Mouse (Mus musculus): ENCODE data around the gene BC067074. TPM values are rescaled to one million over a fixed set of nuclear protein-coding genes. Genes with fewer than 3 reads are reported as not detected.

The BC067074 gene
- polyA plus RNA-seq, 1 experiment: 1.7 TPM

DNA sequence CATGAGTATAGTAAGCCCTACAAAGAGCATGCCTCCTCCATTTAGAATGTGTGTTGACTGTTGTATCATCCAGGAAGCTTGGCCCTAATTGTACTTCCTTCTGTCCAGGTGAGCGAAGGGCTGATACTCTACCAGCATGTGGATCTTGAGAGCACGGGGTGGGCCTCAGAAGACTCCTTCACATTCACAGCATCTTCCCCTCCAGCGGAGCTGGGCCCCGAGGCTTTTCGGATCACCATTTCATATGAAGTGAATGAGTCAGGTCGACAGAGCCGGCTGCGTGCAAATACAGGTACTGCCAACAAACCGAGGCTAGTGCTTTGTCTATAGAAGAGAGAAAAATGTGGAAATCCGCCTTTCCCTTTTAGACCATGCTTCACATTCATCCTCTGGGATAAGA, 73.0 kb downstream of the BC067074 start:
- no peaks in the 10 kb centered on the region for H3K27me3 ChIP-seq (ENCODE audit: control insufficient read depth, insufficient read depth, insufficient read length)
- no peak overlapping the region for H3ac ChIP-seq (ENCODE audit: control insufficient read depth, insufficient read length)
- H3K36me3 ChIP-seq (ENCODE audit: control insufficient read depth, insufficient read depth): no peaks in the 10 kb centered on the region
- no peak overlapping the region for H3K4me3 ChIP-seq
- H3K79me2 ChIP-seq (ENCODE audit: control insufficient read depth, insufficient read depth): no peaks in the 10 kb centered on the region
- TF ChIP-seq POLR2A (IDR thresholded peaks at IDR 0.05; ENCODE audit: insufficient read length, low read depth): no peak
- TF ChIP-seq TCF3 (IDR thresholded peaks at IDR 0.05; ENCODE audit: insufficient read length, low read depth): no peak
- TF ChIP-seq POLR2AphosphoS2 (IDR thresholded peaks at IDR 0.05; ENCODE audit: insufficient read length, low read depth): no peak
- TF ChIP-seq TCF12 (IDR thresholded peaks at IDR 0.05; ENCODE audit: insufficient read depth, poor library complexity, severe bottlenecking): no peak
- TF ChIP-seq REST (IDR thresholded peaks at IDR 0.05; ENCODE audit: insufficient read depth, insufficient read length): no peak
- no peak for TF ChIP-seq MYOG (IDR thresholded peaks at IDR 0.05; ENCODE audit: control insufficient read depth in 1 of 3, insufficient read depth in 1 of 3, insufficient read length in 2 of 3, low read depth in 2 of 3)
- TF ChIP-seq USF1 (IDR thresholded peaks at IDR 0.05; ENCODE audit: low read depth): no peak
- TF ChIP-seq MYOD1 (IDR thresholded peaks at IDR 0.05; ENCODE audit: control insufficient read depth in 1 of 3, insufficient read length in 2 of 3, low read depth in 2 of 3): no peak
- TF ChIP-seq CEBPB (IDR thresholded peaks at IDR 0.05; ENCODE audit: insufficient read depth, poor library complexity, severe bottlenecking): no peak
- no peak for TF ChIP-seq MAX (IDR thresholded peaks at IDR 0.05; ENCODE audit: low read depth)
- TF ChIP-seq E2F4 (IDR thresholded peaks at IDR 0.05; ENCODE audit: insufficient read depth): no peak
- no peak overlapping the region for H3K4me2 ChIP-seq (ENCODE audit: low read depth)

DNA sequence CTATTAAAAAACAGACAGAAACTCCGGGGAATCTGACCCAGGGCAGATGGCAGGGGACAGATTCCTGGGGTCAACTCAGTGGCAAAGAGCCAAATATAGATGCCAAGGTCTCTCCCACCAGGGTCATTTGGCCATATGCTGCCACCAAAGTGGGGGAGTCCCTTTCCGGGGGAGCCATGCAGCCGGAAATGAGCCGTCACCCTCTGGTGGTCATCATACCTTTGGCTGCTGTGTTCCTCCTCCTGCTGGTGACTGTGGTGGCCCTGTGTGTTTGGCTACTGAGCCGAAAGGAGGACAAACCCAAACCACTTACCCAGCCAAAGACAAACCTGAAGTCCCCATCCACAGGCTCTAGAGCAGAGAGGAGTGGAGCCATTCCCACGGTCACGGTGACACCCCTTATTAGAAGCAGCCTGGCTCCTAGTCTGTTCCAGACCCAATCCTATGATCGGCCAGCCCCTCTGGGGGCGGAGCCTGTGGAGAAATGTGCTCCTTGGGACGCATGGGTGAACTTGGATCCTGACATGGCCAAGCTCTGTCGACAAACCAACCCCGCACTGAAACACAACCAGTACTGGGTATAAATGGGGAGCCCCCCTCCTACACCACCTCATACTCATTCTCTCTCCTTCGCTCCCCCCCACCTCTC, 76.1 kb downstream of the BC067074 start:
- Histone ChIP-seq H3ac (ENCODE audit: control insufficient read depth, insufficient read length) (no peak overlapping the region), H3K4me2 (ENCODE audit: low read depth) (no peak overlapping the region), H3K36me3 (ENCODE audit: control insufficient read depth, insufficient read depth) (no peaks in the 10 kb centered on the region), H3K4me3 (no peak overlapping the region), H3K27me3 (ENCODE audit: control insufficient read depth, insufficient read depth, insufficient read length) (no peaks in the 10 kb centered on the region), H3K79me2 (ENCODE audit: control insufficient read depth, insufficient read depth) (no peaks in the 10 kb centered on the region)
- TF ChIP-seq MYOD1 (IDR thresholded peaks at IDR 0.05; ENCODE audit: control insufficient read depth in 1 of 3, insufficient read length in 2 of 3, low read depth in 2 of 3): no peak
- TF ChIP-seq MYOG (IDR thresholded peaks at IDR 0.05; ENCODE audit: control insufficient read depth in 1 of 3, insufficient read depth in 1 of 3, insufficient read length in 2 of 3, low read depth in 2 of 3): no peak
- no peak for TF ChIP-seq USF1 (IDR thresholded peaks at IDR 0.05; ENCODE audit: low read depth)
- TF ChIP-seq REST (IDR thresholded peaks at IDR 0.05; ENCODE audit: insufficient read depth, insufficient read length): no peak
- TF ChIP-seq TCF3 (IDR thresholded peaks at IDR 0.05; ENCODE audit: insufficient read length, low read depth): no peak
- TF ChIP-seq CEBPB (IDR thresholded peaks at IDR 0.05; ENCODE audit: insufficient read depth, poor library complexity, severe bottlenecking): no peak

DNA sequence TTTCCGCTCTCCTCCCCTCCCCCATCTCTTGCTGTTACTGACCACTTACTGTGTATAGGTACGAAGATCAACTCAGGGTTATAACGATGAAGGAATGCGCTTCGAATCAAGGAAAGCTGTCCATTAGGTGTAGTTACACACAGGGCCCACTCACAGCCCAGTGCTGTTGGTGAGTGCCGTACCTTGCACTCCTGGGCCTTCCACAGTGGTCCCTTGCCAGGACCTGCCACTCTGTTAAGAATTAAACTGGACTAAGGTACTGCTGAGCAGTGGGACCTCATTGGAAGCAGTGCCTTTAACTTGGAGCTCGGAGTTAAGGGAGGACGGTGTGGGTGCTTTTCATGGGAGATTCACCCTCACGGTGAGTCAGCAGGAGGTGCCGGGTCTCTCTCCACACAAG, 76.7 kb downstream of the BC067074 start:
- no peak for TF ChIP-seq MAX (IDR thresholded peaks at IDR 0.05; ENCODE audit: low read depth)
- no peak for TF ChIP-seq SRF (IDR thresholded peaks at IDR 0.05; ENCODE audit: control insufficient read depth, insufficient read length, low read depth)
- no peak for TF ChIP-seq TCF12 (IDR thresholded peaks at IDR 0.05; ENCODE audit: insufficient read depth, poor library complexity, severe bottlenecking)
- no peak for TF ChIP-seq POLR2AphosphoS2 (IDR thresholded peaks at IDR 0.05; ENCODE audit: insufficient read length, low read depth)
- TF ChIP-seq USF1 (IDR thresholded peaks at IDR 0.05; ENCODE audit: low read depth): no peak
- TF ChIP-seq E2F4 (IDR thresholded peaks at IDR 0.05; ENCODE audit: insufficient read depth): no peak
- no peak for TF ChIP-seq REST (IDR thresholded peaks at IDR 0.05; ENCODE audit: insufficient read depth, insufficient read length)
- no peak for TF ChIP-seq CEBPB (IDR thresholded peaks at IDR 0.05; ENCODE audit: insufficient read depth, poor library complexity, severe bottlenecking)
- no peak for TF ChIP-seq TCF3 (IDR thresholded peaks at IDR 0.05; ENCODE audit: insufficient read length, low read depth)
- no peak for TF ChIP-seq MYOG (IDR thresholded peaks at IDR 0.05; ENCODE audit: control insufficient read depth in 1 of 3, insufficient read depth in 1 of 3, insufficient read length in 2 of 3, low read depth in 2 of 3)
- no peak for TF ChIP-seq POLR2A (IDR thresholded peaks at IDR 0.05; ENCODE audit: insufficient read length, low read depth)
- no peak for TF ChIP-seq MYOD1 (IDR thresholded peaks at IDR 0.05; ENCODE audit: control insufficient read depth in 1 of 3, insufficient read length in 2 of 3, low read depth in 2 of 3)
- Histone ChIP-seq H3K4me2 (ENCODE audit: low read depth) (no peak overlapping the region), H3K79me2 (ENCODE audit: control insufficient read depth, insufficient read depth) (no peaks in the 10 kb centered on the region), H3ac (ENCODE audit: control insufficient read depth, insufficient read length) (no peak overlapping the region), H3K27me3 (ENCODE audit: control insufficient read depth, insufficient read depth, insufficient read length) (no peaks in the 10 kb centered on the region), H3K36me3 (ENCODE audit: control insufficient read depth, insufficient read depth) (no peaks in the 10 kb centered on the region), H3K4me3 (no peak overlapping the region)

DNA sequence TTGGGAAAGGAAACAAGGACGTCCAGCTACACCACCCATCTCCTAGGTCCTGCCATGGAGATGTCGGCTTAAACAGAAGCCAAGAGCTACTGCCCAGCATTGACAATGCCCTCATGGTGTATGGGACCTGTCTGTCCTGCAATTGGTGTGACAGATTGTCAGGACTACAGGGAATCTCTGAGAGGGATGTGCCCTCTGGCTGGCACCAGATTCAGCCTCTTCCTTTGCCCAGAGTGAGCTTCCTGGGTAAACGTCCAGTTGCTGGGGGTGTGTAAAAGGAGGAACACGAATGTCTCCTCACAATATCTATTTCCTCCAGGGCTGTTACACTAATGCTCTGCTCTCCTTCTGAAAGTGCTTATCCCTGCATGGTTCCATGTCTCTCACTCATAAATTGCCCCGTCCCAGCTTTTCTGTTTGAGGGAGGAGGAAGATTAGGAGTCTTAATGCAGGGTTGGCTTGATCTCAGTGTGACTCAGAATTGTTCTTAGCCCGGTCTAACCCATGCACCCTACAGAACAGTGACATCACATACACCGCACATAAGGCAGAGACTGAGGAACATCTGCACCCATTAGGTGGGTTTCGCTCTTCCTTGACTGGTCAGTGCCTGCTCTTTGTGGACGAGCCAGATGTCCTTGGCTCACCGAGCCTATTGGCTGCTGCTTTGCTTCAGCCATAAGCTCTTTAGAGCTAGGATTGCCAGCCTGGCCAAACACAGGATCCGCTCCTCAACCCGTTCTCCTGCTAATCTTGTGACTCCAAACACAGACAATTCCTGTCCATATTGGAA, 80.5 kb downstream of the BC067074 start:
- no peaks in the 10 kb centered on the region for H3K36me3 ChIP-seq (ENCODE audit: control insufficient read depth, insufficient read depth)

DNA sequence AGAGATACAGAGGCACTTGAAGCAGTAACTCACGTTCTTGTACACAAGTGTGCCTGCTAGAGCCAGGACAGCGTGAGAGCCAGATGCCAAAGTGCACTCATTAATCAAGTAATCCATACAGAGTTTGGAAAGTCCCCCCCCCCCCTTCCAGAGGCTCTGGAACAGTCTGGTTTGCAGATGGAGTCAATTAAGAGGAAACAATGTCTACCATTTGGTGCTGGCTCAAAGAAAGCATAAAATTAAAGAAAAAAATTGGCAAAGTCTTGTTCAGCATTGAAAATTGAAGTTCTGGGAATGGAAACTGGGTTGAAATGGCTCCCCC, 81.1 kb downstream of the BC067074 start:
- no peaks in the 10 kb centered on the region for H3K79me2 ChIP-seq (ENCODE audit: control insufficient read depth, insufficient read depth)
- H3ac ChIP-seq (ENCODE audit: control insufficient read depth, insufficient read length): no peak overlapping the region
- no peaks in the 10 kb centered on the region for H3K36me3 ChIP-seq (ENCODE audit: control insufficient read depth, insufficient read depth)
- TF ChIP-seq CEBPB (IDR thresholded peaks at IDR 0.05; ENCODE audit: insufficient read depth, poor library complexity, severe bottlenecking) (no peak), E2F4 (IDR thresholded peaks at IDR 0.05; ENCODE audit: insufficient read depth) (no peak), SRF (IDR thresholded peaks at IDR 0.05; ENCODE audit: control insufficient read depth, insufficient read length, low read depth) (no peak), USF1 (IDR thresholded peaks at IDR 0.05; ENCODE audit: low read depth) (no peak), MYOD1 (IDR thresholded peaks at IDR 0.05; ENCODE audit: control insufficient read depth in 1 of 3, insufficient read length in 2 of 3, low read depth in 2 of 3) (no peak), TCF12 (IDR thresholded peaks at IDR 0.05; ENCODE audit: insufficient read depth, poor library complexity, severe bottlenecking) (no peak), POLR2A (IDR thresholded peaks at IDR 0.05; ENCODE audit: insufficient read length, low read depth) (no peak), REST (IDR thresholded peaks at IDR 0.05; ENCODE audit: insufficient read depth, insufficient read length) (no peak), MYOG (IDR thresholded peaks at IDR 0.05; ENCODE audit: control insufficient read depth in 1 of 3, insufficient read depth in 1 of 3, insufficient read length in 2 of 3, low read depth in 2 of 3) (no peak), POLR2AphosphoS2 (IDR thresholded peaks at IDR 0.05; ENCODE audit: insufficient read length, low read depth) (no peak), MAX (IDR thresholded peaks at IDR 0.05; ENCODE audit: low read depth) (no peak), TCF3 (IDR thresholded peaks at IDR 0.05; ENCODE audit: insufficient read length, low read depth) (no peak)
- H3K27me3 ChIP-seq (ENCODE audit: control insufficient read depth, insufficient read depth, insufficient read length): no peaks in the 10 kb centered on the region
- no peak overlapping the region for H3K4me2 ChIP-seq (ENCODE audit: low read depth)
- H3K4me3 ChIP-seq: no peak overlapping the region

More for the DNA sequence above, 80.5 kb downstream of the BC067074 start:
- Histone ChIP-seq H3K27me3 (ENCODE audit: control insufficient read depth, insufficient read depth, insufficient read length) (no peaks in the 10 kb centered on the region), H3K79me2 (ENCODE audit: control insufficient read depth, insufficient read depth) (no peaks in the 10 kb centered on the region), H3K4me2 (ENCODE audit: low read depth) (no peak overlapping the region), H3K4me3 (no peak overlapping the region), H3ac (ENCODE audit: control insufficient read depth, insufficient read length) (no peak overlapping the region)
- TF ChIP-seq SRF (IDR thresholded peaks at IDR 0.05; ENCODE audit: control insufficient read depth, insufficient read length, low read depth) (no peak), TCF12 (IDR thresholded peaks at IDR 0.05; ENCODE audit: insufficient read depth, poor library complexity, severe bottlenecking) (no peak), MYOG (IDR thresholded peaks at IDR 0.05; ENCODE audit: control insufficient read depth in 1 of 3, insufficient read depth in 1 of 3, insufficient read length in 2 of 3, low read depth in 2 of 3) (no peak)

Measured in myocyte (in vitro differentiated cells).